Mouse (Mus musculus) hindbrain, embryonic 14.5 days (tissue): ENCODE measurements around the gene Mns1. TPM values are rescaled to one million over a fixed set of nuclear protein-coding genes. Genes with fewer than 3 reads are reported as not detected.
"Not testable (repeated sequence)": the region's sequence is repeated elsewhere in the genome, so short reads cannot be mapped to it uniquely, and the experiment has no call there.

Experiments used
- ATAC-seq: fragments of 200-750 bp; cut with Nextera tagmentation; 2 replicates; pipeline ENCODE4 v1.8.0; 2017; ENCODE audit warnings: moderate number of reproducible peaks, mild to moderate bottlenecking, moderate TSS enrichment, moderate library complexity; ENCODE audit not compliant: low FRiP score
- DNase-seq: peaks from one replicate; pipeline ENCODE4 v3.0.0-alpha.2; 2015; ENCODE audit warnings: low spot score
- H3K27ac ChIP-seq: fragments of 300-500 bp; sonication (generic); 2 replicates; pipeline ENCODE4 v1.5.1; 2014; ENCODE audit warnings: mild to moderate bottlenecking, moderate library complexity
- H3K27me3 ChIP-seq: fragments of 300-500 bp; sonication (generic); 2 replicates; pipeline ENCODE4 v1.6.1; 2014; ENCODE audit warnings: mild to moderate bottlenecking, low read length, mixed read lengths; ENCODE audit not compliant: control insufficient read depth, insufficient read depth
- H3K36me3 ChIP-seq: fragments of 300-500 bp; sonication (generic); replicated peaks from 2 replicates; pipeline ENCODE4 v1.6.1; 2014; ENCODE audit not compliant: control insufficient read depth, insufficient read depth
- H3K4me1 ChIP-seq: fragments of 300-500 bp; sonication (generic); replicated peaks from 2 replicates; pipeline ENCODE4 v1.6.1; 2014; ENCODE audit warnings: antibody characterized with exemption, low read length, mixed read lengths; ENCODE audit not compliant: control insufficient read depth, insufficient read depth
- H3K4me2 ChIP-seq: fragments of 300-500 bp; sonication (generic); replicated peaks from 2 replicates; pipeline ENCODE4 v1.6.1; 2014; ENCODE audit warnings: mild to moderate bottlenecking, moderate library complexity
- H3K4me3 ChIP-seq: fragments of 300-500 bp; sonication (generic); replicated peaks from 2 replicates; pipeline ENCODE4 v1.5.1; 2014; ENCODE audit warnings: mild to moderate bottlenecking, low read length
- H3K9ac ChIP-seq: fragments of 300-500 bp; sonication (generic); 2 replicates; pipeline ENCODE4 v1.6.1; 2014
- H3K9me3 ChIP-seq: fragments of 300-500 bp; sonication (generic); 2 replicates; pipeline ENCODE4 v1.6.1; 2016; ENCODE audit warnings: low read length; ENCODE audit not compliant: control insufficient read depth
- WGBS: fragments of 180-500 bp; shearing (Covaris S2); extraction: QIAGEN DNeasy Blood & Tissue Kit; methylation state at CpG from one replicate; pipeline ENCODE4 v1.1.7; 2014; 5-methylcytosine and 5-hydroxymethylcytosine counted together
- polyA plus RNA-seq: library from polyadenylated mRNA; unstranded; fragments of >200 nt; fragmentation: Nextera tagmentation; extraction: Ambion mirVana; gene quantifications from 2 replicates; pipeline ENCODE4 v1.2.1, GENCODE M21; 2014

Gene Mns1
- polyA plus RNA-seq, 1 experiment from 2014 or later: 5.9 TPM

DNA sequence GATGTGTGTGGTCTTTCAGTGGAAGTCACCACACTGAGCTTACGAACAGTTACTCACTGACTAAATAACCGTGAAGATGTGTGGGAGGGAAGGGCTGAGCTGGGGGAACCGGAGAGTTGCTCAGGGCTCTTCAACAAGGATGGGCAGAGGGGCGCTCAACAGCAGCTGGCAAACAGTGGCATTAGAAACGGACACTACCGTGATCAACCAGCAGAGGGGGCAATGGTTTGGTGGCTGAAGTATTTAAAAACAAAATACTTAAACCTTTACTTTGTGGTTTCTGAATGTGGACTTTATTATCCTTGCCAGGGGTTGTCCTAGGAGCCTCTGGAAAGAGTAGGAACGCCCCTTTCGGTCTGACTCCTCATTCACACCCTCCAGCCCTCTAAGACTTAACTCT, 10.2 kb downstream of the Mns1 start:
- DNase-seq (peak; percentile 56), ATAC-seq (no peak)
- Histone ChIP-seq H3K4me1 (no peaks in the 10 kb centered on the region), H3K9me3 (no peaks in the 10 kb centered on the region), H3K9ac (no peak overlapping the region), H3K36me3 (no peaks in the 10 kb centered on the region), H3K4me3 (no peak overlapping the region), H3K4me2 (no peak overlapping the region), H3K27me3 (no peaks in the 10 kb centered on the region), H3K27ac (no peak overlapping the region)
- 44% methylated on average over 8 of the region's 8 CpGs for WGBS

DNA sequence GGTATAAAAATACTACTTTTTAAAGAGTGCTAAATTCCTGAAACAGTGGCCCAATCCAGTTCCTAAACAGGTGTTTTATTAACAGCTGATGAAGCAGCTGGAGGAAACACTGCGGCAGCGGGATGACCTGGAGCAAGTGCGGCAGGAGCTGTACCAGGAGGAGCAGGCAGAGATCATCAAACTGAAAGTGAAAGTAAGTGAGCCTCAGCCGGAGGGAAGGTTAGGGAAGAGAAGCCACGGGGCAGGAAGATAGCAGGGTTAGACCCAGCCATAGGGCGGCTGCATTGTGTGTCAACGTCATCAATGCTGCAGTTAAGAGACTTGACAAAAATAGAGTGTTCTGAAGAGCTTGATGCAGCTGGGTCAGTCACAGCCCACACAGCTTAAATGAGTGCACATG, 11.6 kb downstream of the Mns1 start:
- no peak for DNase-seq
- no peaks in the 10 kb centered on the region for H3K36me3 ChIP-seq
- 92% methylated on average over 7 of the region's 7 CpGs for WGBS
- no peak overlapping the region for H3K4me3 ChIP-seq
- H3K9ac ChIP-seq: no peak overlapping the region
- no peaks in the 10 kb centered on the region for H3K9me3 ChIP-seq
- H3K4me2 ChIP-seq: no peak overlapping the region
- no peak overlapping the region for H3K27ac ChIP-seq
- ATAC-seq: no peak
- H3K27me3 ChIP-seq: no peaks in the 10 kb centered on the region
- no peaks in the 10 kb centered on the region for H3K4me1 ChIP-seq

DNA sequence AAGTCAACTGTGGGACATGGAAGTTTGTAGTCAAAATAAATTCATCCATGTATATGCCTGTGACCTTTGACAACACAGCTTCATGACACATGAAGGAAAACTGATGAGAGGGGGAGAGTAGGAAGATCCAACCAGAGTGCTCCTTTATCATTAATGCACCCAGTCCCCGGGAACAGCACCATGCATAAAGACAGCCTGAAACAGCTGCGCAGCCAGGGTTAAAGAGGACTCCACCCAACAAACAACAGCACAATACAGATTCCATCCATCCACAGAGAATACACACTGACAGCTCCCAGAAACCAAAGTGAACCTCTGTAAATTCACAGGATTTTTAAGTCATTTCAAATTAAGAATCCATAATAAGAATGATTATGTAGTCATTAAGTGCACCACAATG, 12.0 kb downstream of the Mns1 start:
- Histone ChIP-seq H3K27ac (no peak overlapping the region), H3K9me3 (no peaks in the 10 kb centered on the region), H3K4me3 (no peak overlapping the region), H3K4me2 (no peak overlapping the region), H3K27me3 (no peaks in the 10 kb centered on the region), H3K9ac (no peak overlapping the region), H3K36me3 (no peaks in the 10 kb centered on the region), H3K4me1 (no peaks in the 10 kb centered on the region)
- ATAC-seq: no peak
- 74% methylated on average over 2 of the region's 2 CpGs for WGBS
- DNase-seq: no peak

DNA sequence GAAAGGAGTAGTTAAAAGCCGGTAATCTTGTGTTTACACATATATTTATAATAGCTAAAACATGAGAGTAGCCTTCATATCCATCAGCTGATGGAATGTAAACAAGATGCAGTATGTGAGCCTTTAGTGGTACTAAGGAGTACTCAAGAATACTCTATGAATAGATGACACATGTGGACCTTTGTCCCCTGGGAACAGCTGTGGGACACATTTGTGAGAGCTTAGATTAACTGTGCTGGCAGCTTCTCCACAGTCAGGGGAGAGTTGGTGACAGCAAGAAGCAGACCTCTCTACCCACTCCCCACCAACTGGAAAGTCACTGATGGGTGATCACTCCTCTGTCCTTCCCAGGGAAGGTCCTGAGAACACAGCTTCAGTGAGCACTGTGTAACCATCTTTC, 12.6 kb downstream of the Mns1 start:
- DNase-seq: no peak
- Histone ChIP-seq H3K4me3 (no peak overlapping the region), H3K36me3 (no peaks in the 10 kb centered on the region), H3K4me1 (no peaks in the 10 kb centered on the region), H3K9me3 (no peaks in the 10 kb centered on the region), H3K27me3 (no peaks in the 10 kb centered on the region), H3K27ac (no peak overlapping the region), H3K9ac (no peak overlapping the region), H3K4me2 (no peak overlapping the region)
- ATAC-seq: no peak
- WGBS: 96% methylated on average over 1 of the region's 1 CpGs

DNA sequence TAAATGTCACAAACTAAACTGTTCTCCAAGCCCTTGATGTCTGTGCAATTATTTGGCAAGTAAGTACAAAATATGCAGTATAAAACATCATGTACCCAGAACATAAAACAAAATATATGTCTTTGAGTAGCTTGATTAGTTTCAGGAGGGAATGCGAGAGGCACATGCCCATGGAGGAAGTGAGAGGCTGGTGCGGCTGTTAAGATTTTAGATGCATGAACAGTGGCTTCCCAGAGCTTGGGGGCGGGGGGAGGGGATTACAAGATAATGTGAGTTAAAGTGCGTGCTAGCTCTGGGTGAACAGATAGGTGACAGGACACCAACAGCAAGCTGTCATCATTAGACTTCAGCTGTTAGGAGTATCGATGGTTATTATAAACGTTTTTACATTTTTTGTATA, 13.3 kb downstream of the Mns1 start:
- no peaks in the 10 kb centered on the region for H3K4me1 ChIP-seq
- H3K27ac ChIP-seq: no peak overlapping the region
- H3K4me3 ChIP-seq: no peak overlapping the region
- no peaks in the 10 kb centered on the region for H3K36me3 ChIP-seq
- H3K4me2 ChIP-seq: no peak overlapping the region
- H3K27me3 ChIP-seq: no peaks in the 10 kb centered on the region
- 86% methylated on average over 6 of the region's 6 CpGs for WGBS
- no peak overlapping the region for H3K9ac ChIP-seq
- DNase-seq (no peak), ATAC-seq (no peak)
- no peaks in the 10 kb centered on the region for H3K9me3 ChIP-seq

DNA sequence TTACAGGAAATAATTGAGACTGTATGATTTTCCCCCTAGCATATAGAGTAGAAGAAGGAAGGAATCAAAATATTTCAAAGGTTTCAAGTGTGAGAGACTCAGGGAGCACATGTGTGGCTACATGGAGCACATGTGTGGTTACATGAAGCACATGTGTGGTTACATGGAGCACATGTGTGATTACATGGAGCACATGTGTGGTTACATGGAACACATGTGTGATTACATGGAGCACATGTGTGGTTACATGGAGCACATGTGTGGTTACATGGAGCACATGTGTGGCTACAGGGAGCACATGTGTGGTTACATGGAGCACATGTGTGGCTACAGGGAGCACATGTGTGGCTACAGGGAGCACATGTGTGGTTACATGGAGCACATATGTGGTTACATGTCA, 16.5 kb downstream of the Mns1 start:
- not testable (repeated sequence) for H3K9ac ChIP-seq, DNase-seq, H3K27me3 ChIP-seq, H3K4me3 ChIP-seq, H3K27ac ChIP-seq, H3K36me3 ChIP-seq, ATAC-seq, H3K4me1 ChIP-seq, H3K9me3 ChIP-seq, H3K4me2 ChIP-seq

DNA sequence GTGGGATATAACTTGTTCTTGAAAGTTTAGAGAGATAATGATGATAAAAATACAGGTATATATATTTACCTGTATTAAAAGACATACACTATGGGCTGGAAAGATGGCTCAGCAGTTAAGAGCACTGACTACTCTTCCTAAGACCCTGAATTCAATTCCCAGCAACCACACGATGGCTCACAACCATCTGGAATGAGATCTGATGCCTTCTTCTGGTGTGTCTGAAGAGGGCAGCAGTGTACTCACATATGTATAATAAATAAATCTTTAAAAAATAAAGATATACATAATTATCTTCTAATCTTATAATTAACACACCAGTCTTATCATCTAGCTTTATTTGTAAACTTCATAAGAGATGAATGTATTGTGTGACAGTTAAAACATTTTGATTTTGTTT, 18.6 kb downstream of the Mns1 start:
- H3K4me2 ChIP-seq: no peak overlapping the region
- DNase-seq: no peak

DNA sequence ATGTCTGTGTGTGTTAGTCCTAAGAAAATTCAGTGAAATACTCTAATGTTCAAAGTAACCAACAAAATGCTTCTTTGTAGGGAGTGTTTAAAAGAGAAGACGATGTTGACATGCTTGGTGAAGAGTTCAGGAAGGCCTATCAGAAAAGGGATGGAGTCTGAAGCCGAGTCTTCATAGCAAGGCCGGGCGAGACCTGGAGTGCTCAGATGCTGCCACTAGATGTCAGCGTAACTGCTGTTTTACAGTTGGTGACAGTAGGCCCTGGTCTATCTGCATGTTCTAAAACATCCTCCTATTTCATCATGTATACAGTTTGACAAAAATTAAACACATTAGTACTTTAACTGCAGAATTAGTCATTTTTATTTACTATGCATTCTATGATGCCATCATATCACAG, 20.4 kb downstream of the Mns1 start:
- peaks cover 27% of the 10 kb centered on the region for H3K36me3 ChIP-seq
- DNase-seq: peak; percentile 81
- no peaks in the 10 kb centered on the region for H3K4me1 ChIP-seq
- no peak overlapping the region for H3K9ac ChIP-seq
- no peaks in the 10 kb centered on the region for H3K27me3 ChIP-seq
- no peak overlapping the region for H3K4me2 ChIP-seq
- H3K9me3 ChIP-seq: no peaks in the 10 kb centered on the region
- H3K4me3 ChIP-seq: no peak overlapping the region
- no peak overlapping the region for H3K27ac ChIP-seq
- WGBS: 23% methylated on average over 5 of the region's 5 CpGs
- peak; percentile 79; the same call in 1 of the 2 replicates for ATAC-seq

More for the DNA sequence above, 18.6 kb downstream of the Mns1 start:
- H3K4me1 ChIP-seq: no peaks in the 10 kb centered on the region
- no peak overlapping the region for H3K9ac ChIP-seq
- ATAC-seq: no peak
- H3K27ac ChIP-seq: no peak overlapping the region
- no peaks in the 10 kb centered on the region for H3K9me3 ChIP-seq
- 42% methylated on average over 1 of the region's 1 CpGs for WGBS
- peaks cover 18% of the 10 kb centered on the region for H3K36me3 ChIP-seq
- H3K4me3 ChIP-seq: no peak overlapping the region
- H3K27me3 ChIP-seq: no peaks in the 10 kb centered on the region

DNA sequence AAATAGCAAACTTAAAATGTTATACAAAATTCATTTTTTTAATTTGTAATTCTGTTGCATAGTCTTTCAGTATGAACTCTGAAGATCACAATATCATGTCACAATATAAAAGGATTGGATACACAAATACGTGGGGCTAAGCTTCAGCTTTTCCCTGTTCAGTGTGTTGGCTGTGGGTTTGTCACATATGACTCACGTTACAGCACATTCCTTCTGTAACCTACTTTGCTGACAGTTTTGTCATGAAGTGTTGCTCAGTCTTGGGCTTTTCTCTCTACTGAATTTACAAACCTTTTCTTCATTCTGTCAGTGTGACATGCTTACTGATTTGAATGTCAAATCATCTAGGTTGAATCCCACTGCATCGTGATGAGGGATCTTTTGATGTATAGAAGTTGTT, 21.9 kb downstream of the Mns1 start:
- no peaks in the 10 kb centered on the region for H3K9me3 ChIP-seq
- 83% methylated on average over 3 of the region's 3 CpGs for WGBS
- H3K4me1 ChIP-seq: no peaks in the 10 kb centered on the region
- no peaks in the 10 kb centered on the region for H3K27me3 ChIP-seq
- H3K4me3 ChIP-seq: no peak overlapping the region
- no peak for ATAC-seq
- H3K36me3 ChIP-seq: peaks cover 27% of the 10 kb centered on the region
- no peak overlapping the region for H3K27ac ChIP-seq
- H3K9ac ChIP-seq: no peak overlapping the region
- DNase-seq: no peak
- no peak overlapping the region for H3K4me2 ChIP-seq

DNA sequence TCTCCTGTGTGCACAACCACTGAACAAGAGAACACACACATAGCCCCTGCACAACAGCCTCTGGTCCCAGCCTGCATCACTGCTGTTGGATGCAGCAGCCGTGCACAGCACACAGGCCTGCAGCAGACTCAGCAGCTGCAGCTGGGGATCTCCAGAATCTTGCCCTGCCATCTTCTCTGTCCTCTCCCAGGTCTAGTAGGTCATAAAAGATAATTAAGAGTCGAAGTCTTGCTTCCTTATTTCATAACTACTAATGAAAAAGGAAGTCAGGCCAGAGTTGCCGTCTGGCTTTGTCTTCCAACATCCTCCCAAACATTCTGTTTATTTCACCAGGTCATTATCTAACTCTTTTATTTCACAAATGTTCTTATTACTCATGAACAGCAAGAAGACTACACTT, 23.0 kb downstream of the Mns1 start:
- no peak overlapping the region for H3K4me3 ChIP-seq
- H3K27me3 ChIP-seq: no peaks in the 10 kb centered on the region
- H3K9me3 ChIP-seq: no peaks in the 10 kb centered on the region
- H3K9ac ChIP-seq: no peak overlapping the region
- H3K36me3 ChIP-seq: peaks cover 27% of the 10 kb centered on the region
- DNase-seq (no peak), ATAC-seq (no peak)
- H3K4me1 ChIP-seq: no peaks in the 10 kb centered on the region
- no peak overlapping the region for H3K27ac ChIP-seq
- no peak overlapping the region for H3K4me2 ChIP-seq
- 92% methylated on average over 3 of the region's 3 CpGs for WGBS
